Mouse (Mus musculus): ENCODE measurements around the gene Cdh13.

DNA sequence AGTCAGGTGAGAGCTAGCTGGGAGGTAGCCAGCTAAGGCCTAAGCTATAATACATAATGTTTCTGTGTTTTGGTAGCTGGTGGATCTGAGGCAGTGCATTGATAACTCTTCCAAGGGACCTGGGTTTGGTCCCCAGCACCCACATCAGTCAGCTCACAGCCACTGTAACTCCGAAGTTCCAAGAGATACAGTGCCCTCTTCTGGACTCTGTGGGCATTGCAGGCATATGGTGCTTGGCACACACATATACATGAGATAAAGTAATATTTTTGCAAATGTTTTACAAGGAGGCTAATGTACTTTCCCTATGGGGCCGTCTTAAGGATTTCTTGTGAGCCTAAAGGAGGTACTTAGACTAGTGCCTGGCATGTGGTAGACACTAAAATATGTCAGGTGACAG, 755.8 kb downstream of the Cdh13 start:
- no peak for TF ChIP-seq GATA1 (IDR thresholded peaks at IDR 0.05; ENCODE audit: borderline replicate concordance, low read length)
- TF ChIP-seq FLI1 (IDR thresholded peaks at IDR 0.05; ENCODE audit: low read length) = no peak

Measured in megakaryocyte, embryonic 14.5 days (primary cell).